Mouse (Mus musculus) kidney, postnatal 0 days (tissue): ENCODE measurements around the gene Acvr2a. TPM values are rescaled to one million over a fixed set of nuclear protein-coding genes. Genes with fewer than 3 reads are reported as not detected.

Experiments used
- ATAC-seq: fragments of 200-750 bp; cut with Nextera tagmentation; replicated peaks from 2 replicates; pipeline ENCODE4 v1.8.0; 2017; ENCODE audit warnings: low read depth, moderate number of reproducible peaks, moderate TSS enrichment, moderate library complexity; ENCODE audit not compliant: low FRiP score
- DNase-seq: peaks from one replicate; pipeline ENCODE4 v3.0.0-alpha.2; 2016; ENCODE audit warnings: low spot score
- H3K27ac ChIP-seq: fragments of 300-500 bp; sonication (generic); 2 replicates; pipeline ENCODE4 v1.5.1; 2014; ENCODE audit warnings: mild to moderate bottlenecking
- H3K27me3 ChIP-seq: fragments of 300-500 bp; sonication (generic); 2 replicates; pipeline ENCODE4 v1.6.1; 2014; ENCODE audit warnings: low read length, mixed read lengths; ENCODE audit not compliant: insufficient read depth
- H3K36me3 ChIP-seq: fragments of 300-500 bp; sonication (generic); 2 replicates; pipeline ENCODE4 v1.6.1; 2014; ENCODE audit warnings: low read length, mixed read lengths; ENCODE audit not compliant: insufficient read depth
- H3K4me1 ChIP-seq: fragments of 300-500 bp; sonication (generic); replicated peaks from 2 replicates; pipeline ENCODE4 v1.6.1; 2014; ENCODE audit warnings: antibody characterized with exemption, low read length, mixed read lengths; ENCODE audit not compliant: insufficient read depth
- H3K4me2 ChIP-seq: fragments of 300-500 bp; sonication (generic); 2 replicates; pipeline ENCODE4 v1.6.1; 2014; ENCODE audit warnings: mild to moderate bottlenecking, low read length, moderate library complexity, mixed read lengths
- H3K4me3 ChIP-seq: fragments of 300-500 bp; sonication (generic); replicated peaks from 2 replicates; pipeline ENCODE4 v1.5.1; 2014; ENCODE audit warnings: low read depth, low read length
- H3K9ac ChIP-seq: fragments of 300-500 bp; sonication (generic); 2 replicates; pipeline ENCODE4 v1.6.1; 2014; ENCODE audit warnings: low read depth, low read length
- H3K9me3 ChIP-seq: fragments of 300-500 bp; sonication (generic); replicated peaks from 2 replicates; pipeline ENCODE4 v1.6.1; 2016; ENCODE audit warnings: low read length, inconsistent platforms, mixed read lengths
- CTCF ChIP-seq: IDR thresholded peaks from 2 replicates; pipeline ENCODE4 v1.5.1; 2016; ENCODE audit warnings: antibody characterized with exemption, low read depth, mild to moderate bottlenecking, moderate library complexity
- WGBS: fragments of 180-500 bp; shearing (Covaris S2); extraction: QIAGEN DNeasy Blood & Tissue Kit; methylation state at CpG from one replicate; pipeline ENCODE4 v1.1.7; 2014; 5-methylcytosine and 5-hydroxymethylcytosine counted together
- polyA plus RNA-seq: library from polyadenylated mRNA; unstranded; fragments of >200 nt; fragmentation: Nextera tagmentation; extraction: Ambion mirVana; gene quantifications from 2 replicates; pipeline ENCODE4 v1.2.1, GENCODE M21; 2015

Gene Acvr2a
- 12.2 and 12.8 TPM in 2 replicates for polyA plus RNA-seq

GRCm38 (mm10) chr2:48813371-48814222 lies at the start of gene Acvr2a:
TSS of gene Acvr2a (plus strand) at chr2:48814109.
- ATAC-seq: peak; percentile 94
- Histone ChIP-seq H3K36me3 (no peaks in the 10 kb centered on the region), H3K4me1 (peaks cover 4% of the 10 kb centered on the region; the same call in 1 of the 2 replicates), H3K4me3 (peak within 1 kb of the TSS; percentile 86), H3K4me2 (peak within 1 kb of the TSS; percentile 66), H3K9ac (peak within 1 kb of the TSS; percentile 89), H3K27me3 (no peaks in the 10 kb centered on the region), H3K27ac (peak within 1 kb of the TSS; percentile 99), H3K9me3 (no peaks in the 10 kb centered on the region)
- WGBS: under 1% methylated on average over 79 of the region's 105 CpGs
- peak; percentile 95 for DNase-seq
- peak; percentile 10; the same call in 1 of the 2 replicates for TF ChIP-seq CTCF

DNA sequence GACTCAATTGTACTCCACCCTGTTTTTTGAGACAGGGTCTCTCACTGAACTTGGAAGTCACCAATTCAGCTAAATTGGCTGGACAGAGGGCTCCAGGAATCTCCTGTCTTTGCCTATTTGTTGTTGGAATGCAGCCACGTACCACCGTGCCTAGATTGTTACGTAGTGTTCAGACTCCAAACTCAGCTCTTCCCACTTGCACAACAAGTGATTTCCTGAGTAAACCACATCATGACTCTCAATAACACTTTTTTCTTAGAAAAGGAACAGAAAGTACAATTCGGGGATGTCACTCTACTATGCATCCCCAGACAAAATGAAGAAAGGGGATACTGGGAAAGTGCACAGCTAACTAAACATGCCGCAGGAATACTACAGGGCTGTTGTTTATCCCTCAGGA lies 47.4 kb upstream of the Acvr2a start:
- Histone ChIP-seq H3K27me3 (no peaks in the 10 kb centered on the region), H3K4me2 (no peak overlapping the region), H3K36me3 (no peaks in the 10 kb centered on the region), H3K4me1 (no peaks in the 10 kb centered on the region), H3K9me3 (no peaks in the 10 kb centered on the region), H3K4me3 (no peak overlapping the region), H3K27ac (no peak overlapping the region), H3K9ac (no peak overlapping the region)
- WGBS: 91% methylated on average over 5 of the region's 5 CpGs
- ATAC-seq: no peak
- TF ChIP-seq CTCF: no peak
- no peak for DNase-seq

- WGBS: 88% methylated on average over 2 of the region's 2 CpGs
- Histone ChIP-seq H3K36me3 (no peaks in the 10 kb centered on the region), H3K9ac (no peak overlapping the region), H3K4me3 (no peak overlapping the region), H3K4me1 (no peaks in the 10 kb centered on the region), H3K27me3 (no peaks in the 10 kb centered on the region), H3K4me2 (no peak overlapping the region), H3K27ac (no peak overlapping the region), H3K9me3 (no peaks in the 10 kb centered on the region)
- TF ChIP-seq CTCF: no peak
- DNase-seq: no peak
- ATAC-seq: no peak
Observed at GRCm38 (mm10) chr2:48767778-48768177, 46.1 kb upstream of the Acvr2a start.

DNA sequence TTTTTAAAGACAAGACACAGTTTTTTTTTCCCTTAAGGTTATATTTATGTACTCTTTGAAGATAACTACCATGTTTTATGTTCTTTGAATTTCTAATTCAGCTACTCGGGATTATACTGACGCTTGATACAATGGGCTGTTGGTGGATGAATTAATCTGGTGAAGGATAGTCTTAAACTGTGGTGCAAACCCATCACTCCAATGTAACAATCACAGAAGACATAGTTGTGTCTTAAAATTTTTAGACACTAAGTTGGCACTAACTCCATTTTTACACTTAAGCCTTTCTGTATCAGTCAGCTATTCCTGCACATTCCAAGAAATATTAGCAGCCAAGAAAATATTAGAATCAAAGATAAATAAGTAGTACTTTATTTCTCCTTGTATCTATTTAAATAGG lies 45.7 kb upstream of the Acvr2a start:
- DNase-seq: no peak
- Histone ChIP-seq H3K9me3 (no peaks in the 10 kb centered on the region), H3K4me3 (no peak overlapping the region), H3K36me3 (no peaks in the 10 kb centered on the region), H3K9ac (no peak overlapping the region), H3K4me2 (no peak overlapping the region), H3K4me1 (no peaks in the 10 kb centered on the region), H3K27me3 (no peaks in the 10 kb centered on the region), H3K27ac (no peak overlapping the region)
- 83% methylated on average over 2 of the region's 2 CpGs for WGBS
- no peak for TF ChIP-seq CTCF
- ATAC-seq: no peak

GRCm38 (mm10) chr2:48770100-48770499 lies 43.8 kb upstream of the Acvr2a start:
- Histone ChIP-seq H3K27ac (no peak overlapping the region), H3K9ac (no peak overlapping the region), H3K27me3 (no peaks in the 10 kb centered on the region), H3K4me2 (no peak overlapping the region), H3K36me3 (no peaks in the 10 kb centered on the region), H3K4me3 (no peak overlapping the region), H3K9me3 (no peaks in the 10 kb centered on the region), H3K4me1 (no peaks in the 10 kb centered on the region)
- whole genome bisulfite sequencing: 77% methylated on average over 7 of the region's 7 CpGs
- ATAC-seq (no peak), DNase-seq (no peak)
- no peak for TF ChIP-seq CTCF

GRCm38 (mm10) chr2:48770634-48771033 lies 43.3 kb upstream of the Acvr2a start:
- H3K9ac ChIP-seq: no peak overlapping the region
- no peaks in the 10 kb centered on the region for H3K36me3 ChIP-seq
- no peaks in the 10 kb centered on the region for H3K4me1 ChIP-seq
- H3K9me3 ChIP-seq: no peaks in the 10 kb centered on the region
- H3K27me3 ChIP-seq: no peaks in the 10 kb centered on the region
- no peak overlapping the region for H3K27ac ChIP-seq
- TF ChIP-seq CTCF: no peak
- 82% methylated on average over 3 of the region's 3 CpGs for WGBS
- DNase-seq (no peak), ATAC-seq (no peak)
- no peak overlapping the region for H3K4me2 ChIP-seq
- no peak overlapping the region for H3K4me3 ChIP-seq

GRCm38 (mm10) chr2:48775281-48775680 lies 38.6 kb upstream of the Acvr2a start:
- Histone ChIP-seq H3K9ac (no peak overlapping the region), H3K4me3 (no peak overlapping the region), H3K4me1 (no peaks in the 10 kb centered on the region), H3K27ac (no peak overlapping the region), H3K27me3 (no peaks in the 10 kb centered on the region), H3K9me3 (no peaks in the 10 kb centered on the region), H3K4me2 (no peak overlapping the region), H3K36me3 (no peaks in the 10 kb centered on the region)
- TF ChIP-seq CTCF: no peak
- no peak for DNase-seq
- ATAC-seq: no peak
- WGBS: 89% methylated on average over 3 of the region's 3 CpGs
